Mouse (Mus musculus) frontal cortex, adult (tissue): ENCODE measurements around the gene Armh4.
A peak's percentile ranks its signal among the peaks of the same experiment; 100 is the strongest.
"Not testable (repeated sequence)": the region's sequence is repeated elsewhere in the genome, so short reads cannot be mapped to it uniquely, and the experiment has no call there.

Experiments used
- ATAC-seq: cut with Nextera tagmentation; 2 replicates; pipeline ENCODE4 v1.9.2; 2017; ENCODE audit warnings: mild to moderate bottlenecking, moderate library complexity, mixed read lengths; ENCODE audit not compliant: low TSS enrichment

Gene Armh4

GRCm38 (mm10) chr14:49782715-49783531 is at the start of gene Armh4:
Armh4 (minus strand) TSS chr14:49783383.
- peak; percentile 97 for ATAC-seq

- no peak for ATAC-seq
Observed at GRCm38 (mm10) chr14:49829192-49830171, 46.3 kb upstream of the Armh4 start.

GRCm38 (mm10) chr14:49819721-49820440 is 36.7 kb upstream of the Armh4 start:
- not testable (repeated sequence) for ATAC-seq

- not testable (repeated sequence) for ATAC-seq
Observed at GRCm38 (mm10) chr14:49818713-49819208, 35.6 kb upstream of the Armh4 start.

GRCm38 (mm10) chr14:49812966-49813365 is 29.8 kb upstream of the Armh4 start:
- ATAC-seq = not testable (repeated sequence)

GRCm38 (mm10) chr14:49805051-49805450 is 21.9 kb upstream of the Armh4 start:
- ATAC-seq = 0 out of 2 replicates have a peak, but pooled peaks have one; percentile 67

- ATAC-seq = peak; percentile 86
Observed at GRCm38 (mm10) chr14:49801444-49801843, 18.3 kb upstream of the Armh4 start.

GRCm38 (mm10) chr14:49793948-49794347 is 10.8 kb upstream of the Armh4 start:
- peak; percentile 55; the same call in 1 of the 2 replicates for ATAC-seq

- peak; percentile 48 for ATAC-seq
Observed at GRCm38 (mm10) chr14:49790542-49790941, 7.4 kb upstream of the Armh4 start.

GRCm38 (mm10) chr14:49785793-49786192 is 2.6 kb upstream of the Armh4 start:
- no peak for ATAC-seq

GRCm38 (mm10) chr14:49783866-49784265 is 683 bp upstream of the Armh4 start:
- ATAC-seq = no peak

GRCm38 (mm10) chr14:49780416-49780815 is 2.8 kb downstream of the Armh4 start:
- no peak for ATAC-seq

GRCm38 (mm10) chr14:49777539-49777938 is 5.6 kb downstream of the Armh4 start:
- not testable (repeated sequence) for ATAC-seq

GRCm38 (mm10) chr14:49771746-49772145 is 11.4 kb downstream of the Armh4 start:
- ATAC-seq = no peak

- ATAC-seq = peak; percentile 44
Observed at GRCm38 (mm10) chr14:49766601-49767000, 16.6 kb downstream of the Armh4 start.

- peak; percentile 77 for ATAC-seq
Observed at GRCm38 (mm10) chr14:49755845-49756244, 27.3 kb downstream of the Armh4 start.

GRCm38 (mm10) chr14:49752614-49753013 is 30.6 kb downstream of the Armh4 start:
- ATAC-seq = no peak

- peak; percentile 47 for ATAC-seq
Observed at GRCm38 (mm10) chr14:49745874-49746273, 37.3 kb downstream of the Armh4 start.

- peak; percentile 67 for ATAC-seq
Observed at GRCm38 (mm10) chr14:49743946-49744526, 39.1 kb downstream of the Armh4 start.

GRCm38 (mm10) chr14:49739328-49739727 is 43.9 kb downstream of the Armh4 start:
- no peak for ATAC-seq
